In the genomic region with DNA sequence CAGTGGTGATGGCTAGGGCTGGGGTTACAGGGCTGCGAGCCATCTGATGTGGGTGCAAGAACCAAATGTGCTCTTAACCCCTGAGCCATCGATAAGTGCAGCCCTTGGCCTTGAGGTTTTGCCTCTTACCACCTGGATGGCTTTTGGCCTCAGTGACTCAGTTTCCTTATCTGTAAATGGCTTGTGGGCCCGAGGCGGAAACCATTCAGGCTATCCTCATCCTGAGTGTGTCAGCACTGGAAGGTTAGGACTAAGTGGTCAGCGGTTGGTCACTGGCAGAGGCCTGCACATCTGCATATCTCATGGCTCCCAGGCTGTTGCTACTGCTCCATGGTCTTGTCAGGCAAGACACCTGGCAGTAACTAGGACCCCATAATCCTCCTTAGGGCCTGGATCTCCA, we compare ENCODE assay signal across 11 mouse cellular contexts. TPM values are rescaled to one million over a fixed set of nuclear protein-coding genes. Genes with fewer than 3 reads are reported as not detected.
DNase-seq lines count a peak whose midpoint lies in the region; ATAC-seq and TF ChIP-seq lines count a peak whose summit lies in the region.
"Had no signal": no experiment of that assay in that cellular context is flagged by ENCODE, and none has a peak within 500 bp of the region (broad histone marks: within the 10 kb centered on the region; RNA-seq: fewer than 3 reads in every experiment).

No protein-coding gene starts in this region.

- 0 out of 2 replicates have a peak overlapping the region, but pooled peaks have one; percentile 61 for H3K4me2 ChIP-seq in hindbrain, embryonic 14.5 days (replicated peaks)
- no peak overlapping the region for H3K4me2 ChIP-seq in hindbrain, embryonic 11.5 days (replicated peaks; ENCODE audit: low read depth, low read length)
- H3K4me2 ChIP-seq in stomach, embryonic 14.5 days (replicated peaks; ENCODE audit: low read depth, low read length) = peak overlapping the region; percentile 48; the same call in 1 of the 2 replicates
- H3K4me2 ChIP-seq in stomach, postnatal 0 days (replicated peaks; ENCODE audit: low read depth) = no peak overlapping the region; the same call in 1 of the 2 replicates
- peak overlapping the region; percentile 66 for H3K4me2 ChIP-seq in hindbrain, postnatal 0 days (ENCODE audit: low read depth, low read length)

- whole genome bisulfite sequencing in hindbrain, embryonic 14.5 days = 86% methylated on average over 5 of the region's 5 CpGs
- WGBS in hindbrain, embryonic 11.5 days = 81% methylated on average over 5 of the region's 5 CpGs
- 80% methylated on average over 5 of the region's 5 CpGs for WGBS in stomach, embryonic 14.5 days
- 83% methylated on average over 5 of the region's 5 CpGs for WGBS in stomach, postnatal 0 days
- WGBS in hindbrain, postnatal 0 days = 81% methylated on average over 5 of the region's 5 CpGs

- no peaks in the 10 kb centered on the region for H3K9me3 ChIP-seq in hindbrain, embryonic 14.5 days (ENCODE audit: control insufficient read depth, low read length)
- no peaks in the 10 kb centered on the region for H3K9me3 ChIP-seq in hindbrain, embryonic 11.5 days (ENCODE audit: control insufficient read depth, low read length)
- no peaks in the 10 kb centered on the region for H3K9me3 ChIP-seq in stomach, embryonic 14.5 days (ENCODE audit: control insufficient read depth, low read depth, low read length)
- H3K9me3 ChIP-seq in stomach, postnatal 0 days (ENCODE audit: control insufficient read depth, low read length) = no peaks in the 10 kb centered on the region
- no peaks in the 10 kb centered on the region for H3K9me3 ChIP-seq in hindbrain, postnatal 0 days (ENCODE audit: low read length)
- H3K9me3 ChIP-seq: G1E; limb, embryonic 15.5 days had no signal

- no peak for TF ChIP-seq CTCF in stomach, postnatal 0 days (IDR thresholded peaks at IDR 0.05; ENCODE audit: low read depth)
- TF ChIP-seq CTCF in hindbrain, postnatal 0 days (IDR thresholded peaks at IDR 0.05; ENCODE audit: low read depth) = no peak

- H3K4me1 ChIP-seq in hindbrain, embryonic 14.5 days (replicated peaks; ENCODE audit: control insufficient read depth, insufficient read depth, low read length) = peaks cover 7% of the 10 kb centered on the region; the same call in 1 of the 2 replicates
- peaks cover 2% of the 10 kb centered on the region; the same call in 1 of the 2 replicates for H3K4me1 ChIP-seq in hindbrain, embryonic 11.5 days (replicated peaks; ENCODE audit: control insufficient read depth, insufficient read depth, low read length)
- no peaks in the 10 kb centered on the region for H3K4me1 ChIP-seq in stomach, embryonic 14.5 days (ENCODE audit: control insufficient read depth, insufficient read depth, low read length)
- no peaks in the 10 kb centered on the region for H3K4me1 ChIP-seq in stomach, postnatal 0 days (replicated peaks; ENCODE audit: control insufficient read depth, insufficient read depth)
- H3K4me1 ChIP-seq in hindbrain, postnatal 0 days (ENCODE audit: insufficient read depth, low read length) = no peaks in the 10 kb centered on the region; the same call in 1 of the 2 replicates

- DNase-seq in hindbrain, embryonic 14.5 days (ENCODE audit: low spot score) = no peak
- DNase-seq in hindbrain, embryonic 11.5 days (ENCODE audit: low spot score) = no peak
- no peak for DNase-seq in stomach, postnatal 0 days (ENCODE audit: low spot score)
- no peak for DNase-seq in hindbrain, postnatal 0 days (ENCODE audit: low spot score)
- DNase-seq in embryo, embryonic 11 days = no peak
- DNase-seq in c-Kit-positive CD71-positive TER-119-positive erythroid progenitor cells, embryonic 14.5 days (ENCODE audit: low spot score) = no peak

- no peak for ATAC-seq in hindbrain, embryonic 14.5 days (ENCODE audit: low FRiP score)
- no peak for ATAC-seq in hindbrain, embryonic 11.5 days (ENCODE audit: low FRiP score)
- ATAC-seq in stomach, embryonic 14.5 days (ENCODE audit: insufficient number of reproducible peaks, insufficient read depth, low FRiP score, low read depth) = no peak
- no peak for ATAC-seq in stomach, postnatal 0 days (ENCODE audit: low FRiP score, low TSS enrichment)
- no peak; the same call in 1 of the 2 replicates for ATAC-seq in hindbrain, postnatal 0 days

- H3K27ac ChIP-seq in hindbrain, embryonic 14.5 days = no peak overlapping the region
- H3K27ac ChIP-seq in hindbrain, embryonic 11.5 days (ENCODE audit: low read depth, low read length) = no peak overlapping the region
- no peak overlapping the region for H3K27ac ChIP-seq in stomach, embryonic 14.5 days (ENCODE audit: low read length)
- no peak overlapping the region for H3K27ac ChIP-seq in stomach, postnatal 0 days (replicated peaks)
- no peak overlapping the region for H3K27ac ChIP-seq in hindbrain, postnatal 0 days
- H3K27ac ChIP-seq: kidney, postnatal 0 days; limb, embryonic 15.5 days had no signal

- H3K4me3 ChIP-seq in hindbrain, embryonic 14.5 days (replicated peaks; ENCODE audit: low read length) = no peak overlapping the region
- H3K4me3 ChIP-seq in hindbrain, embryonic 11.5 days (ENCODE audit: low read depth, low read length) = no peak overlapping the region
- no peak overlapping the region for H3K4me3 ChIP-seq in stomach, embryonic 14.5 days (ENCODE audit: low read depth, low read length)
- no peak overlapping the region for H3K4me3 ChIP-seq in stomach, postnatal 0 days (ENCODE audit: low read depth, low read length)
- H3K4me3 ChIP-seq in hindbrain, postnatal 0 days (ENCODE audit: low read length) = no peak overlapping the region
- H3K4me3 ChIP-seq: myocyte had no signal

- no peaks in the 10 kb centered on the region for H3K36me3 ChIP-seq in hindbrain, embryonic 14.5 days (replicated peaks; ENCODE audit: control insufficient read depth, insufficient read depth)
- no peaks in the 10 kb centered on the region for H3K36me3 ChIP-seq in hindbrain, embryonic 11.5 days (ENCODE audit: control insufficient read depth, insufficient read depth, low read length)
- no peaks in the 10 kb centered on the region for H3K36me3 ChIP-seq in stomach, embryonic 14.5 days (ENCODE audit: control insufficient read depth, insufficient read depth, low read length)
- H3K36me3 ChIP-seq in stomach, postnatal 0 days (ENCODE audit: control insufficient read depth, insufficient read depth, low read length) = no peaks in the 10 kb centered on the region
- no peaks in the 10 kb centered on the region for H3K36me3 ChIP-seq in hindbrain, postnatal 0 days (ENCODE audit: insufficient read depth, low read length)
- H3K36me3 ChIP-seq: G1E; limb, embryonic 15.5 days had no signal

- H3K27me3 ChIP-seq in hindbrain, embryonic 14.5 days (ENCODE audit: control insufficient read depth, insufficient read depth, low read length) = no peaks in the 10 kb centered on the region
- no peaks in the 10 kb centered on the region for H3K27me3 ChIP-seq in hindbrain, embryonic 11.5 days (ENCODE audit: control insufficient read depth, insufficient read depth, low read length)
- H3K27me3 ChIP-seq in stomach, embryonic 14.5 days (ENCODE audit: control insufficient read depth, insufficient read depth, low read length) = no peaks in the 10 kb centered on the region
- H3K27me3 ChIP-seq in stomach, postnatal 0 days (ENCODE audit: control insufficient read depth, insufficient read depth, low read length) = no peaks in the 10 kb centered on the region
- H3K27me3 ChIP-seq in hindbrain, postnatal 0 days (ENCODE audit: insufficient read depth, low read length) = no peaks in the 10 kb centered on the region
- H3K27me3 ChIP-seq: limb, embryonic 15.5 days had no signal

- no peak for TF ChIP-seq EP300 in stomach, postnatal 0 days (optimal IDR thresholded peaks at IDR 0.05)

- H3K9ac ChIP-seq in hindbrain, embryonic 14.5 days = no peak overlapping the region
- H3K9ac ChIP-seq in hindbrain, embryonic 11.5 days (ENCODE audit: low read depth, low read length) = no peak overlapping the region
- no peak overlapping the region for H3K9ac ChIP-seq in stomach, embryonic 14.5 days (replicated peaks; ENCODE audit: low read depth, low read length)
- H3K9ac ChIP-seq in stomach, postnatal 0 days (ENCODE audit: low read length) = no peak overlapping the region
- H3K9ac ChIP-seq in hindbrain, postnatal 0 days (replicated peaks; ENCODE audit: low read length) = no peak overlapping the region
- H3K9ac ChIP-seq: limb, embryonic 15.5 days had no signal

RNA-seq across cellular contexts. Expression of a gene that starts 28.3 kb away (rescaled TPM):
- polyA plus RNA-seq in hindbrain, embryonic 14.5 days (2014; fragmentation: Nextera tagmentation; extraction: Ambion mirVana) = 0.22 and 0.84 TPM in 2 replicates
- 0.19 and 0.45 TPM in 2 replicates for polyA plus RNA-seq in hindbrain, embryonic 11.5 days (2014; fragmentation: Nextera tagmentation; extraction: Ambion mirVana)
- polyA plus RNA-seq in stomach, embryonic 14.5 days (2014; fragmentation: Nextera tagmentation; extraction: Ambion mirVana) = 0.93 and 1.00 TPM in 2 replicates
- polyA plus RNA-seq in stomach, postnatal 0 days (2015; fragmentation: Nextera tagmentation; extraction: Ambion mirVana) = 3.9 and 5.0 TPM in 2 replicates
- total RNA-seq in hindbrain, postnatal 0 days (2014; rRNA removed) = 0.10 and 1.1 TPM in 2 replicates
- polyA plus RNA-seq in hindbrain, postnatal 0 days (2015; fragmentation: Nextera tagmentation; extraction: Ambion mirVana) = 0.78 and 1.4 TPM in 2 replicates
- total RNA-seq: G1E had no signal

RNA-seq across cellular contexts. Expression of a gene that starts 47.2 kb away (rescaled TPM):
- polyA plus RNA-seq in hindbrain, embryonic 14.5 days (2014; fragmentation: Nextera tagmentation; extraction: Ambion mirVana) = 605 and 634 TPM in 2 replicates
- 529 and 555 TPM in 2 replicates for polyA plus RNA-seq in hindbrain, embryonic 11.5 days (2014; fragmentation: Nextera tagmentation; extraction: Ambion mirVana)
- 489 and 499 TPM in 2 replicates for polyA plus RNA-seq in stomach, embryonic 14.5 days (2014; fragmentation: Nextera tagmentation; extraction: Ambion mirVana)
- polyA plus RNA-seq in stomach, postnatal 0 days (2015; fragmentation: Nextera tagmentation; extraction: Ambion mirVana) = 318 and 328 TPM in 2 replicates
- total RNA-seq in hindbrain, postnatal 0 days (2014; rRNA removed) = 524 and 552 TPM in 2 replicates
- polyA plus RNA-seq in hindbrain, postnatal 0 days (2015; fragmentation: Nextera tagmentation; extraction: Ambion mirVana) = 725 and 737 TPM in 2 replicates
- polyA plus RNA-seq: G1E had no signal

Comparison
In these comparisons a context has a peak if more than half of its experiments do, and no peak if none do; other contexts are left out.
1. H3K4me2 ChIP-seq: peak in hindbrain, embryonic 14.5 days (single experiment), stomach, embryonic 14.5 days (single experiment) and hindbrain, postnatal 0 days (single experiment); none in hindbrain, embryonic 11.5 days (single experiment) and stomach, postnatal 0 days (single experiment).